Mouse (Mus musculus) ES-E14 (cell line): ENCODE measurements around the gene A730049H05Rik. TPM values are rescaled to one million over a fixed set of nuclear protein-coding genes. Genes with fewer than 3 reads are reported as not detected.

ENCODE experiments used
- DNase-seq: peaks from one replicate; pipeline ENCODE4 v3.0.0-alpha.2; 2013; ENCODE audit warnings: low read depth, low spot score
- H3K27ac ChIP-seq: 2 replicates; pipeline ENCODE4 v1.5.1; 2012; ENCODE audit warnings: low read depth, mild to moderate bottlenecking, low read length, moderate library complexity, mixed read lengths; ENCODE audit not compliant: poor library complexity, insufficient read depth, severe bottlenecking
- H3K36me3 ChIP-seq: 2 replicates; pipeline ENCODE4 v1.6.1; 2012; ENCODE audit warnings: mild to moderate bottlenecking, low read length, moderate library complexity, mixed read lengths; ENCODE audit not compliant: control insufficient read depth, poor library complexity, insufficient read depth, severe bottlenecking
- H3K4me1 ChIP-seq, 2 experiments: fragments of 150-350 bp in 1 of 2; sonication (generic) in 1 of 2; 2 replicates each; pipeline ENCODE4 v1.6.1; 2012; ENCODE audit warnings: low read length in 2 of 2, mild to moderate bottlenecking in 1 of 2, mixed read lengths in 1 of 2; ENCODE audit not compliant: control insufficient read depth in 2 of 2, insufficient read depth in 2 of 2, poor library complexity in 1 of 2
- H3K4me3 ChIP-seq, 2 experiments: fragments of 150-350 bp in 1 of 2; sonication (generic) in 1 of 2; 2 replicates each; pipeline ENCODE4 v1.5.1; 2012; ENCODE audit warnings: low read length in 2 of 2, low read depth in 1 of 2, mild to moderate bottlenecking in 1 of 2, mixed read lengths in 1 of 2; ENCODE audit not compliant: insufficient read depth in 1 of 2, poor library complexity in 1 of 2, severe bottlenecking in 1 of 2
- H3K9ac ChIP-seq: 2 replicates; pipeline ENCODE4 v1.6.1; 2012; ENCODE audit warnings: low read depth, mild to moderate bottlenecking, low read length, mixed read lengths; ENCODE audit not compliant: poor library complexity, insufficient read depth, severe bottlenecking
- H3K9me3 ChIP-seq: fragments of 150-350 bp; sonication (generic); 2 replicates; pipeline ENCODE4 v1.6.1; 2012; ENCODE audit warnings: low read depth, mild to moderate bottlenecking, low read length; ENCODE audit not compliant: control insufficient read depth, insufficient read depth
- CHD2 ChIP-seq: IDR thresholded peaks from 2 replicates; pipeline ENCODE4 v1.6.1; 2014; ENCODE audit warnings: mild to moderate bottlenecking, low read depth, low read length, inconsistent platforms
- HCFC1 ChIP-seq: IDR thresholded peaks from 2 replicates; pipeline ENCODE4 v1.6.1; 2012; ENCODE audit warnings: low read length, inconsistent platforms, borderline replicate concordance; ENCODE audit not compliant: insufficient read depth
- MAFK ChIP-seq: IDR thresholded peaks from 2 replicates; pipeline ENCODE4 v1.6.1; 2014; ENCODE audit warnings: mild to moderate bottlenecking, low read depth, low read length, inconsistent platforms; ENCODE audit not compliant: insufficient read depth
- ZC3H11A ChIP-seq: IDR thresholded peaks from 2 replicates; pipeline ENCODE4 v1.6.1; 2012; ENCODE audit warnings: low read depth, mild to moderate bottlenecking, inconsistent platforms, low read length, borderline replicate concordance
- ZNF384 ChIP-seq: IDR thresholded peaks from 2 replicates; pipeline ENCODE4 v1.6.1; 2012; ENCODE audit warnings: low read depth, low read length, inconsistent platforms
- in situ Hi-C, 2 experiments: fragments of 600-800 bp; cut with MboI; formaldehyde crosslinking; loops; one replicate each; pipeline ENCODE4 v1.15.1; 2025; ENCODE audit warnings: low sequenced_read_pairs in 2 of 2, inconsistent platforms in 1 of 2; ENCODE audit not compliant: unreplicated experiment in 2 of 2
- total RNA-seq: library from RNA; depleted of rRNA; stranded (reverse); fragments of 300-350 nt; gene quantifications from 2 replicates; pipeline ENCODE4 v1.2.3, GENCODE M21; 2012

Gene A730049H05Rik
- total RNA-seq, 1 experiment = 2.5 TPM

DNA sequence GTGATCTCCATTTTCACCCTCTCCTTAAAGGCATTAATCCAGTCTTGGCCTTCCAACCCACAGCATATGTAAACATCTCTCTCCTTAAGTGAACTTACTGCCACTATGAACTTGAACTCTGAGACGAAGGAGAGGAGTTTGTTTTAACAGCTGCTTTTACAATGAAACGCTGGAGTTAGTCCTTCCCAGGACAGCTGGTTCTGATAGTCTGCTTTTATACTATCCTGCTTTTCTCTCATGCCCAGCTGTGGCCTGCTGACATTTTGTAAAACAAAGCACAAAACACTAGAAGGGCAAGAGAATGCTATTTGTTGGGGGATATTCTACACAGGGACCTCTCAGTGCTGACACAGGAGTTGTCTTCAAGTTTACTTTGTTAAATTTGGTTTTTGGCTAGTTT lies 25.7 kb downstream of the A730049H05Rik start:
- Histone ChIP-seq H3K4me1 (peaks cover 2 to 16% of the 10 kb centered on the region in 2 experiments; a peak in 3 of 4 replicates), H3K36me3 (no peaks in the 10 kb centered on the region), H3K9me3 (no peaks in the 10 kb centered on the region), H3K9ac (no peak overlapping the region), H3K4me3 (no peak overlapping the region), H3K27ac (no peak overlapping the region)
- in situ Hi-C loops = no loop called here
- TF ChIP-seq ZC3H11A (no peak), ZNF384 (no peak), MAFK (no peak), HCFC1 (no peak), CHD2 (no peak)
- DNase-seq = no peak

DNA sequence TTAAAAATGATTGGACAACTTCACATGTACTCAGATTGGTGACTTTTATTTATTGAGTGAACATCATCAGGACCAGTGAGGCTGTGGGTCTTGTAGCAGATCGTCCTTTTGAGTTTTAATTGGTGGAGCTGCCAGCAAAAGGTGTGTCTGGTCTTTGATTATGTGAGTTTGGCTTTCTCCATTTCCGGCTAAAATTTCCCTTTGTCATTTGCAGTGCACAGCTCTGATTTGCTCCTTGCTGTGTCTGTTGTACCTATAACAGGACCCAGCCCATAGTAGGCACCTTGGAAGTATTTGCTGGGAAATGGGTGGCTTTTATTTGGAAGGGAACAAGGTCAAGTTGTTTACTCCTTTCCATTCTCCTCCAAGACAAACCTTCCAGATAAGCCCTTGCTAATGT lies 27.2 kb downstream of the A730049H05Rik start:
- no peak overlapping the region for H3K27ac ChIP-seq
- no peak overlapping the region for H3K9ac ChIP-seq
- TF ChIP-seq HCFC1 (no peak), MAFK (no peak), ZC3H11A (no peak), ZNF384 (no peak), CHD2 (no peak)
- no peaks in the 10 kb centered on the region for H3K36me3 ChIP-seq
- in situ Hi-C loops = no loop called here
- peaks cover 2 to 16% of the 10 kb centered on the region in 2 experiments; a peak in 3 of 4 replicates for H3K4me1 ChIP-seq
- H3K4me3 ChIP-seq = no peak overlapping the region
- no peaks in the 10 kb centered on the region for H3K9me3 ChIP-seq
- DNase-seq = peak; percentile 17

DNA sequence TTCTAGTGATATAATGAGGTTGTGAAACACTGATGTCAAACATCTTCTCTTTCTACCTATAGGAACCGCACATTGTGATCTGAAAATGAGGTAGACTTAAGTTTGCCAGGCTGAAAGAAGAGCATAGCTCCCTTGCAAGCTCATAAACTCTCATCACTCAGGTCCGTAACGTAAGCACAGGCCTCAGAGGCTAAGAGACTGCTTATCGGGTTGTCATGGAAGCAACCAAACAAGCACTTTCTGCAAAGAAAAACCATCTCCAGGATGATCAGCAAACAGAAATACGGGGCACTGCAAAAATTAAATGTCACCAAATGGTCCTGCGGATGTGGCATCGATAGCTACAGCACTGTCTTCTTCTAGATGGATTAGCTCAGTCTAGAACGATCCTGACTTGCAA lies 29.6 kb downstream of the A730049H05Rik start:
- Histone ChIP-seq H3K36me3 (no peaks in the 10 kb centered on the region; the same call in 1 of the 2 replicates), H3K27ac (no peak overlapping the region), H3K4me1 (peaks cover 2 to 16% of the 10 kb centered on the region in 2 experiments; a peak in 3 of 4 replicates), H3K4me3 (no peak overlapping the region), H3K9me3 (no peaks in the 10 kb centered on the region), H3K9ac (no peak overlapping the region)
- TF ChIP-seq CHD2 (no peak), ZNF384 (no peak), MAFK (no peak), ZC3H11A (no peak), HCFC1 (no peak)
- DNase-seq = no peak
- in situ Hi-C loops = no loop called here

DNA sequence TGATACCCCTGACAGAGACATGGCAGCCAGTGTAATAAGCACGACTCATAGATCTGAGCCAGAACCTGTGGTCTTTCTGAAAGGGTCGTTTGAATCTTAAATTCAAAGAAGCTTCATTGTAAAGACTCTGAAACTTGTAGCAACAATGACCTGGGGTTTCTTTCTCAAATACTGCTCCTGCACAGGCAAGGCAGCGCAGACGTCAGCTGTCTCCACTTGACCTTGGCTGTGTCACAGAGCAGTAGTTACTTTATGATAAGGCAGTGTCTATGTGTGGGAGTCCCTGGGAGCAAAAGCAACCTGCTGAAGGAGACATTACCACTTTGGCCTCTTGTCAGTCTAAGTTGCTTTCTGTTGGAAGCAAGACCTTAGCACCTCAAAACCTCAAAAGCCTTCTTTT lies 30.3 kb downstream of the A730049H05Rik start:
- H3K9ac ChIP-seq = no peak overlapping the region
- no peak overlapping the region for H3K4me3 ChIP-seq
- peaks cover 2 to 12% of the 10 kb centered on the region in 2 experiments; a peak in 3 of 4 replicates for H3K4me1 ChIP-seq
- no peak overlapping the region for H3K27ac ChIP-seq
- in situ Hi-C loops = no loop called here
- DNase-seq = no peak
- TF ChIP-seq HCFC1 (no peak), MAFK (no peak), ZNF384 (no peak), ZC3H11A (no peak), CHD2 (no peak)
- H3K36me3 ChIP-seq = no peaks in the 10 kb centered on the region; the same call in 1 of the 2 replicates
- no peaks in the 10 kb centered on the region for H3K9me3 ChIP-seq

DNA sequence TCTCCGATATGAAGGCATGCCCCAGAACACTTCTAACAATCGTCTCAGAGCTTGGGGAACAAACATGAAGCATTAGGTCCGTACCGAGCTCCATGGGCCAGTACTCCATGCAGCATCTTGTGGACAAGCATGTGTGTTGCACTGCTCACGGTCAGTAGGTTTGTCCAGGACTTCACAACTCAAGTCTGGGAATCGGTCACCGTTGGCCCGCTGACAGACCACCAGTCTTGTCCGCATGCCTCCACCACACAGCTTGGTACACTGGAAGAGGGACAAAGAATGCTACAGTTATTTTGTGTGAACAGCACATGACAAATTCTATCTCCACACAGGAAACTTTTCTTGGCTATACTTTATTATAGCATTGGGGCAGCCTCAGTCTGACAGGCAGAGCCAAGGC lies 32.9 kb downstream of the A730049H05Rik start:
- Histone ChIP-seq H3K36me3 (no peaks in the 10 kb centered on the region; the same call in 1 of the 2 replicates), H3K9me3 (no peaks in the 10 kb centered on the region), H3K4me3 (no peak overlapping the region), H3K27ac (no peak overlapping the region), H3K9ac (no peak overlapping the region), H3K4me1 (peaks cover 0 to 3% of the 10 kb centered on the region in 2 experiments; a peak in 2 of 4 replicates)
- in situ Hi-C loops = no loop called here
- no peak for TF ChIP-seq MAFK
- TF ChIP-seq ZC3H11A = no peak
- no peak for TF ChIP-seq HCFC1
- TF ChIP-seq ZNF384 = no peak
- TF ChIP-seq CHD2 = no peak
- DNase-seq = no peak
